Mouse (Mus musculus): ENCODE measurements around the gene Trp53. TPM values are rescaled to one million over a fixed set of nuclear protein-coding genes. Genes with fewer than 3 reads are reported as not detected.

Gene Trp53
- total RNA-seq, 1 experiment from 2014 or later = 74.1 TPM

- DNase-seq = no peak
Measured at GRCm38 (mm10) chr11:69560896-69561854, 19.0 kb upstream of the Trp53 start.

GRCm38 (mm10) chr11:69563373-69563772 lies 16.8 kb upstream of the Trp53 start:
- no peak for DNase-seq

DNA sequence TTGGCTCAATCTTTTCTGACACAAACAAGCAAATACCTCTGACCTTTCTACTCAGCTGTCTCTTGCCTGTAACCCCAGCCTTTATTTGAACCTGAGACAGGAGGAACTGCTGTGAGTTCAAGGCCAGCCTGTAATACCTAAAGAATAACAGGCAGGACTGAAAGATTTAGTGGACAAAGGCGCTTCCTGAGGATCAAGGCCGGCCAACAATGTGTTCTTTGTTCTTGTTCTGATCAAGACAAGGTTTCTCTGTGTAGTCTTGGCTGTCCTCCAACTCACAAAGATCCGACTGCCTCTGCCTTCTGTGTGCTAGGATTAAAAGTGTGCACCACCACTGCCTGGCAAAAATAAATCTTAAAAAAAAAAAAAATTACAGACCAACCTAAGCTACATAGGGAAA lies 15.8 kb upstream of the Trp53 start:
- no peak for DNase-seq

- DNase-seq = no peak
Measured at GRCm38 (mm10) chr11:69565131-69565530, 15.0 kb upstream of the Trp53 start.

- no peak for DNase-seq
Measured at GRCm38 (mm10) chr11:69575220-69575619, 4.9 kb upstream of the Trp53 start.

DNA sequence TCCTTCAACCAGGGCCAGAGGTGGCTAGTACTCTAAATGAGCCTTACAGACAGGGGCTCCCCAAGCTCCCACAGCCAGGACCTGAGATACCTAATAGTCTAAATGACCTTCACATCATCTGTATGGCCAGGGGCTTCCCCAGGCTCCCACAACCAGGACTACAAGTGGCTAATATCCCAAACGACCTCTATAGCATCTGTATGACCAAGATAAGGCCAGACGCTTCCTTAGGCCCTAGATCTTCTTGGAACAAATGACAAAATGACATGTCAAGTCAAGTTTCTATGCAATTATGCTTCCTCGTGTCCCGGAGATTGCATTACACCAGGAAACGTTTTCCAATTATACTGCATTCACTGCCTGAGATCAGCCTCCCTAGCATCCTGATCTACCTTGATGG lies 3.9 kb upstream of the Trp53 start:
- DNase-seq = no peak

GRCm38 (mm10) chr11:69578301-69578700 lies 1.9 kb upstream of the Trp53 start:
- DNase-seq = no peak

GRCm38 (mm10) chr11:69579128-69580017 lies 786 bp upstream of the Trp53 start:
- DNase-seq = peak; percentile 95

DNA sequence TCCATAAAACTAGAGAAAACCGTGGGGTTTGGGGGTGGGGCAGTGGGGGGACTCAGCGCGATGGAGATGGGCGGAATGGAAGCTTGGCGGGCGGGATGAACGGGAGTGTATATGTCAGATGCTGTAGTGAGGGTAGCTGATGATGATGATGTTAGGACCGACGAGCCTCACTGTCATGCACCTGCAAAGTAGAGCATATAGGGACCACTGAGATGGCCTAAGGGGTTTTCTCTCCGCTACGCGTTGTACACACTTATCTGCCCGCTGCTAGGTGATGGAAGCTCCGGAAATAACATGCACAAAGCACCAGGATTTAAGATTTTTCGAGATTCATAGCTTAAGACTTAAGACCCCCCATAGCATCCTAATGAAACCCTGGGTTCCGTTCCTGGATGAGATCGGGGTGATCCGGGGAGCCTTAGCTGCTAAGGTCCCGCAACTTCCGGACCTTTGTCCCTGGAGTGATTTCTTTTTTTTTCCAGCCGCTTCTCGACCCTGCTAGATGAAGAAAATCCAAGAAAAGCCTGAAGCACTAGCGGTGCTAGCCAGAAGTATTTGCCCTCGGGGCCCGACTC lies 500 bp downstream of the Trp53 start:
- DNase-seq = no peak

- peak; percentile 90 for DNase-seq
Measured at GRCm38 (mm10) chr11:69581147-69581688, 1.1 kb downstream of the Trp53 start.

DNA sequence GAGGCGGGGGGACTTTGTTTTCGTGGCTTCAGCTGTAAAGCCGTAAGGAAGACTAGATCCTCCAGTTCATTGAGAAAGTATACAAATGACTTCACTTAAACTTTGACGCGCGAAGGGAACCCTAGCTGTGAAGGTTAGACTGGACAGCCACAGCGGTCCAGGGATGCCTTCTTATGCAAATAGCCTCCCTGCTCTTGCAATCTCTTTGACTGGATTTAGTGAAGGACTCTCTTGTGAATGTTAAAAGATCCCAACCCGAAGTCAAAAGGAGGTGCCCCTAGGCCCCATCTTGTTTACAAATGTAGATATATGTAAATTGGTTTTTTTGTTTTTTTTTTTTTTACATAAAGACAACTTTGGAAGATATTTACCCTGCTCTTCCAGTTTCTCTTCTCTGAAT lies 1.7 kb downstream of the Trp53 start:
- DNase-seq = no peak

GRCm38 (mm10) chr11:69582230-69582805 lies 2.2 kb downstream of the Trp53 start:
- DNase-seq = no peak

GRCm38 (mm10) chr11:69584008-69584407 lies 3.8 kb downstream of the Trp53 start:
- DNase-seq = no peak

GRCm38 (mm10) chr11:69584937-69585336 lies 4.8 kb downstream of the Trp53 start:
- DNase-seq = no peak

- DNase-seq = no peak
Measured at GRCm38 (mm10) chr11:69585718-69586325, 5.7 kb downstream of the Trp53 start.

- DNase-seq = no peak
Measured at GRCm38 (mm10) chr11:69589207-69589834, 9.2 kb downstream of the Trp53 start.

GRCm38 (mm10) chr11:69590622-69591021 lies 10.5 kb downstream of the Trp53 start:
- DNase-seq = no peak

GRCm38 (mm10) chr11:69591424-69591823 lies 11.3 kb downstream of the Trp53 start:
- no peak for DNase-seq

DNA sequence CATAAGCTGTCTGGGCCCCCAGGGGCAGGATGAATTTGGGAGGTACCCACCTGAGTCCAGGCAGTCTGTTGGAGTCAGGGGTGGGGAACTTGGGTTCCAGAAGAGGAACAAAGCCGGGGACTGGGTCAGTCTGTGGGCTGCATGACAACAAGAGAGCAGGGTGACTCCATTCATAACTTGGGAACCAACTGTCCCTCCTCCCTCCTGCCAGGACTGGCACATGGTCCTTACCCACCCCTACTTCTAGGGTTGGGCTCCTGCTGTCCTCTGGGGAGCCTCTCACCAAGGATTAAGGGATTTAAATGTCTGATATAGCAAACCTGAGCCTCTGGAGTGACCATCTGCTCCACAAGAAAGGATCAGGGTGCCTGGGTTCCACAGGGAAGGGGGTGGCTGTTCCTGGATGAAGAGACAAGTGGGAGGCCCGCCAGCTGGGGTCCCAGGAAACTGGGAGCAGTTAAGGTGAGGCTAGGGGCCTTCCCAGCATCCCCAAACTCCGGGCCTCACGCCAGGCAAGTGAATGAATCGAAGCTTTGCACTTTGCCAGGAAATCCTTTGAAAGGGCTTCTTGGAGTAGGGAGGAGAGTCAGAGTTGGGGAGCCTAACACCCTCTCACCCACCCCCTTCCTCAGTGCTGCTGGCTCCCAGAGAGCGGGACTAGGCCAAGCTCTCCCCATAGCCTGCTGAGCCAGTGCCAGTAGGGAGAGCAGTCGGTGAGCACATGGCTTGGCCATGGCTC lies 11.9 kb downstream of the Trp53 start:
- DNase-seq = no peak

GRCm38 (mm10) chr11:69592799-69593198 lies 12.6 kb downstream of the Trp53 start:
- DNase-seq = no peak

Measured in adrenal gland, postnatal 25 days (tissue).